Mouse (Mus musculus): Measurements from ENCODE around the gene Mnd1.

Gene Mnd1

GRCm38 (mm10) chr3:84155558-84156006, at the start of gene Mnd1:
Gene Mnd1, minus strand, starts transcription at chr3:84155786.
- DNase-seq (ENCODE audit: low read depth, low spot score), result peak; percentile 64

GRCm38 (mm10) chr3:84204640-84205039, 49.1 kb upstream of the Mnd1 start:
- no peak for DNase-seq (ENCODE audit: low read depth, low spot score)

- DNase-seq (ENCODE audit: low read depth, low spot score), result no peak
Observed at GRCm38 (mm10) chr3:84200559-84201420, 45.2 kb upstream of the Mnd1 start.

GRCm38 (mm10) chr3:84199516-84199915, 43.9 kb upstream of the Mnd1 start:
- DNase-seq (ENCODE audit: low read depth, low spot score), result no peak

- DNase-seq (ENCODE audit: low read depth, low spot score), result no peak
Observed at GRCm38 (mm10) chr3:84198229-84198628, 42.6 kb upstream of the Mnd1 start.

GRCm38 (mm10) chr3:84193881-84194280, 38.3 kb upstream of the Mnd1 start:
- DNase-seq (ENCODE audit: low read depth, low spot score), result no peak

GRCm38 (mm10) chr3:84191141-84191881, 35.7 kb upstream of the Mnd1 start:
- DNase-seq (ENCODE audit: low read depth, low spot score), result no peak

GRCm38 (mm10) chr3:84190513-84191061, 35.0 kb upstream of the Mnd1 start:
- no peak for DNase-seq (ENCODE audit: low read depth, low spot score)

- DNase-seq (ENCODE audit: low read depth, low spot score), result no peak
Observed at GRCm38 (mm10) chr3:84189629-84190173, 34.1 kb upstream of the Mnd1 start.

GRCm38 (mm10) chr3:84181717-84182116, 26.1 kb upstream of the Mnd1 start:
- no peak for DNase-seq (ENCODE audit: low read depth, low spot score)

GRCm38 (mm10) chr3:84181102-84181501, 25.5 kb upstream of the Mnd1 start:
- DNase-seq (ENCODE audit: low read depth, low spot score), result no peak

GRCm38 (mm10) chr3:84180304-84180703, 24.7 kb upstream of the Mnd1 start:
- no peak for DNase-seq (ENCODE audit: low read depth, low spot score)

GRCm38 (mm10) chr3:84177834-84178233, 22.2 kb upstream of the Mnd1 start:
- no peak for DNase-seq (ENCODE audit: low read depth, low spot score)

- peak; percentile 53 for DNase-seq (ENCODE audit: low read depth, low spot score)
Observed at GRCm38 (mm10) chr3:84175337-84176315, 20.0 kb upstream of the Mnd1 start.

- no peak for DNase-seq (ENCODE audit: low read depth, low spot score)
Observed at GRCm38 (mm10) chr3:84173581-84174154, 18.1 kb upstream of the Mnd1 start, which contains the start of gene Gm6525. Gene Gm6525, plus strand, starts transcription at chr3:84174104.

- no peak for DNase-seq (ENCODE audit: low read depth, low spot score)
Observed at GRCm38 (mm10) chr3:84172406-84172805, 16.8 kb upstream of the Mnd1 start.

GRCm38 (mm10) chr3:84169393-84170005, 13.9 kb upstream of the Mnd1 start:
- DNase-seq (ENCODE audit: low read depth, low spot score), result no peak

GRCm38 (mm10) chr3:84168943-84169342, 13.4 kb upstream of the Mnd1 start:
- no peak for DNase-seq (ENCODE audit: low read depth, low spot score)

GRCm38 (mm10) chr3:84166073-84166472, 10.5 kb upstream of the Mnd1 start:
- no peak for DNase-seq (ENCODE audit: low read depth, low spot score)

- no peak for DNase-seq (ENCODE audit: low read depth, low spot score)
Observed at GRCm38 (mm10) chr3:84165391-84165790, 9.8 kb upstream of the Mnd1 start.

Data from retina, adult 2 months (tissue).